Mouse (Mus musculus): ENCODE data around the gene Rph3a.

DNA sequence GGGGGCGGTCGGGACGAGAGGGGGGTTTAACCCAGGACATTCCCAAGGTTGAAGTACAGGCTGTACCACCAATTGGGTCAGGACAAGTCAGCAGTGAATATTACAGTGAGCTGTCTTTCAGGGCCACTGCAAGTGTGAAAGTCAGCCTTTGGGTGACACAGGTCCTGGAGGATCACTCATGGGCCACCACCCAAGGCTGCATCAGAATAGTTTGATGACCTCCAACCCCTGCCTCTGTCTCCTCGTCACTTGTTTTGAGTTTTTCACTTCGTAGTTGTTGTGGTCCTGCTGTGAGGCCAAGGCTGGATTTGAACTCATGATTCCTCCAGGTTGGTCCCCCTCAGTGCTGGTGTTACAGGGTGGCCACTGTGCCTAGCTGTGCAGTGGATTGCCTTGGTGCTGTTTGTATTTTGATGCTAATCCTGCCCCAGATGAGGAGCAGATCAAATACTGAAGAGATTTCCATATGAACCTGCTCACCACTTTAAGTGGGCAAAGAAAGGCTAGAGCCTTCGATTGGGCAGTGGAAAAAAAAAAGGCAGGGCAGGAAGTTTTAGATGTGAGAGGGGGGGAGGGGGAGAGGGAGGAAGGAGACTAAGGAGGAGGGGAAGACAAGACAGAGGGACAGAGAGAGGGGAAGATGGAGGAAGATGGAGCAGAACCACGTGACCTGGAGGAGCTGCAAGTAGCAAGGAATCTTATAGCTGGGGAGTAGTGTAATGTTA is 101.5 kb downstream of the Rph3a start:
- TF ChIP-seq MAX (IDR thresholded peaks at IDR 0.05; ENCODE audit: low read length) (no peak), POLR2A (IDR thresholded peaks at IDR 0.05; ENCODE audit: low read depth, low read length) (no peak), USF1 (IDR thresholded peaks at IDR 0.05; ENCODE audit: low read depth, low read length) (no peak), CTCF (conservative IDR thresholded peaks at IDR 0.05 in 1 of 2, IDR thresholded peaks at IDR 0.05 in 1 of 2; ENCODE audit: low read depth in 2 of 2, low read length in 2 of 2) (no peak), E2F4 (IDR thresholded peaks at IDR 0.05; ENCODE audit: insufficient replicate concordance, low read depth, low read length) (no peak), TCF12 (IDR thresholded peaks at IDR 0.05; ENCODE audit: low read depth, low read length) (no peak), CHD1 (IDR thresholded peaks at IDR 0.05; ENCODE audit: low read depth, low read length) (no peak), MAFK (IDR thresholded peaks at IDR 0.05; ENCODE audit: insufficient replicate concordance, low read length) (no peak), JUND (conservative IDR thresholded peaks at IDR 0.05; ENCODE audit: low read depth, low read length) (no peak), MAZ (IDR thresholded peaks at IDR 0.05; ENCODE audit: low read depth, low read length) (no peak), EP300 (IDR thresholded peaks at IDR 0.05; ENCODE audit: low read length) (no peak), GABPA (IDR thresholded peaks at IDR 0.05; ENCODE audit: insufficient replicate concordance, low read depth, low read length) (no peak)

Measured in CH12.LX (cell line).